Mouse (Mus musculus): ENCODE measurements at regions not wholly inside any gene's neighbourhood (a gene's known extent, or its start where the extent isn't known, plus 50 kb on each side); places are given as distances from the start of the nearest gene placed in this dataset.

DNA sequence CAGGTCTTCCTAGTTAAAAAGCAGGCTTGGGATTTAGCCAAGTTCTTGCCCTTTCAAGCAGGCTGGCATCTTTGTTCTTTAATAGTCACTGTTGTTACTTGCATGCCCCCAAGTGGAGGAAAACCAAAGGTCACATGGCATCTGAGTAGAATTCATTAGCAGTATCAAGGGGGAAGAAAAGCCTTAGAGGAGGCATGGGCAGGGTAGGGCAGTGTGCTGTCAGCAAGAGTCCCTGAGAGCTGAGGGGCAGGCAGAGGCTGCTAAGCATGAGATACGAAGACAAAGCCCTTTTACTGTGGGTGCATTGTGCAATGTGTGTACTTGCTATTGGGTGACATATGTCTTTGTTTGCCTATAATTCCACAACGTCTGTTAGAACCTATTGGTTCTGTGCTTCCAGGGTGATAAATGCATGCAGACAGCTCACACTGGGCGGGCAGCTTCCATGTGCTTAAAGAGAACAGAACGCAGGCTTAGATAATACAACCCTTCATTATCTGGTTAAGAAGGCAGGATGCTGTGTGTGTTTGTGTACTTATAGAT is 3075.0 kb upstream of the Lrrc6 start:
- DNase-seq (ENCODE audit: low spot score) (peak; percentile 13), ATAC-seq (ENCODE audit: low FRiP score, low TSS enrichment) (no peak)
- Histone ChIP-seq H3K4me3 (ENCODE audit: low read depth, low read length) (no peak overlapping the region), H3K4me2 (replicated peaks; ENCODE audit: low read depth) (no peak overlapping the region), H3K27me3 (ENCODE audit: control insufficient read depth, insufficient read depth, low read length) (no peaks in the 10 kb centered on the region), H3K36me3 (ENCODE audit: control insufficient read depth, insufficient read depth, low read length) (no peaks in the 10 kb centered on the region), H3K27ac (replicated peaks) (no peak overlapping the region), H3K9me3 (ENCODE audit: control insufficient read depth, low read length) (no peaks in the 10 kb centered on the region), H3K9ac (ENCODE audit: low read length) (no peak overlapping the region), H3K4me1 (replicated peaks; ENCODE audit: control insufficient read depth, insufficient read depth) (no peaks in the 10 kb centered on the region)
- WGBS, result 31% methylated on average over 4 of the region's 4 CpGs
- TF ChIP-seq CTCF (IDR thresholded peaks at IDR 0.05; ENCODE audit: low read depth) (peak; percentile 65), EP300 (optimal IDR thresholded peaks at IDR 0.05) (no peak)

DNA sequence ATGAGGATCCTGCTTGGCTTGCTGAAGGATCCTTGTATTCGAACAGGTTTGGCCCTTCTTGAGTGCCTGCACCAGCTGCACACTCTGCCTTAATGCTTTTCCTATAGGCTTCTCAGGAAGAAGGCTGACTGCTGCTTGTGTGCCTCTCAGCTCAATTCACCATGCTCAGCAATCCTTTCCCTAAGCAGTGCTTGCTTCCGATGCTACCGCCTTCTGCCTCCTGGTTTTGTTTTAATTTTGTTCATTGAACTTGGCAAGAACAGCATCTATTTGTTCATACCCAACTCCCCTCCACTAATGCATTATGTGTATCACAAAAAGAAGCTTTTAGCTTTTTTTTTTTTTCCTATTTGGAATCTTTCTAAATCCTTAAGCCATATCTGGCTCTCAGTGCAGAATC is 3053.5 kb upstream of the Lrrc6 start:
- 69% methylated on average over 3 of the region's 3 CpGs for WGBS

DNA sequence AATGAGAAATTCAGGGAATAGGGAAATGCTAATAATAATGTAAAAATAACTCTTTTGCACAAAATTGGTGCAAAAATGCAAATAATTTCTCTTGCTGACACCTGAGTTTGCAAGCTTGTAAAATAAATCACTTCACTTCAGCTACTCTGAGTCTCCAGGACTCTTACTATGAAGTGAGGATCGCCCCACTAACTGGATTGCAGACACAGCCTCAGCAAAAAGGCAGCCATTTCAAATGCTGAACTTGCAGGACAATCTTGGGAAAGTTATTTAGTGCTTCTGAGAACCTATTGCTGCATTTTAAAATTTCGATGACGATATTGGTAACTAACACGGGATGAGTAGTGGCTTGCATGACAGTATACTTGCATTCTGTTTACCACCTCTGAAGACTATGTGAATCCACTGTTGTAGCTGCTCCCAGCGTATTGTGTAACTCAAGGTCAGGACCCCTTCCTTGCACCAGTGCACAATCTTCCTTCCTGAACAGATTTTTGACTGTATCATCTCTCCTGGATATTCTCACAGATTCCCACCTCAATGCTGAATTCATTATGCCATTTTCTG is 3051.4 kb upstream of the Lrrc6 start:
- Histone ChIP-seq H3K36me3 (ENCODE audit: control insufficient read depth, insufficient read depth, low read length) (no peaks in the 10 kb centered on the region), H3K9ac (ENCODE audit: low read length) (no peak overlapping the region), H3K27me3 (ENCODE audit: control insufficient read depth, insufficient read depth, low read length) (no peaks in the 10 kb centered on the region), H3K9me3 (ENCODE audit: control insufficient read depth, low read length) (no peaks in the 10 kb centered on the region), H3K27ac (replicated peaks) (no peak overlapping the region), H3K4me3 (ENCODE audit: low read depth, low read length) (no peak overlapping the region), H3K4me1 (replicated peaks; ENCODE audit: control insufficient read depth, insufficient read depth) (no peaks in the 10 kb centered on the region), H3K4me2 (replicated peaks; ENCODE audit: low read depth) (no peak overlapping the region)
- no peak for ATAC-seq (ENCODE audit: low FRiP score, low TSS enrichment)
- TF ChIP-seq EP300 (optimal IDR thresholded peaks at IDR 0.05) (no peak), CTCF (IDR thresholded peaks at IDR 0.05; ENCODE audit: low read depth) (no peak)
- WGBS, result 82% methylated on average over 5 of the region's 5 CpGs
- DNase-seq (ENCODE audit: low spot score), result no peak

More for the DNA sequence above, 3053.5 kb upstream of the Lrrc6 start:
- H3K27ac ChIP-seq (replicated peaks), result no peak overlapping the region
- no peak for TF ChIP-seq EP300 (optimal IDR thresholded peaks at IDR 0.05)
- TF ChIP-seq CTCF (IDR thresholded peaks at IDR 0.05; ENCODE audit: low read depth), result no peak
- H3K4me3 ChIP-seq (ENCODE audit: low read depth, low read length), result no peak overlapping the region
- ATAC-seq (ENCODE audit: low FRiP score, low TSS enrichment) (no peak), DNase-seq (ENCODE audit: low spot score) (no peak)
- no peaks in the 10 kb centered on the region for H3K36me3 ChIP-seq (ENCODE audit: control insufficient read depth, insufficient read depth, low read length)
- no peak overlapping the region for H3K4me2 ChIP-seq (replicated peaks; ENCODE audit: low read depth)
- H3K9ac ChIP-seq (ENCODE audit: low read length), result no peak overlapping the region
- no peaks in the 10 kb centered on the region for H3K4me1 ChIP-seq (replicated peaks; ENCODE audit: control insufficient read depth, insufficient read depth)
- H3K27me3 ChIP-seq (ENCODE audit: control insufficient read depth, insufficient read depth, low read length), result no peaks in the 10 kb centered on the region
- no peaks in the 10 kb centered on the region for H3K9me3 ChIP-seq (ENCODE audit: control insufficient read depth, low read length)

DNA sequence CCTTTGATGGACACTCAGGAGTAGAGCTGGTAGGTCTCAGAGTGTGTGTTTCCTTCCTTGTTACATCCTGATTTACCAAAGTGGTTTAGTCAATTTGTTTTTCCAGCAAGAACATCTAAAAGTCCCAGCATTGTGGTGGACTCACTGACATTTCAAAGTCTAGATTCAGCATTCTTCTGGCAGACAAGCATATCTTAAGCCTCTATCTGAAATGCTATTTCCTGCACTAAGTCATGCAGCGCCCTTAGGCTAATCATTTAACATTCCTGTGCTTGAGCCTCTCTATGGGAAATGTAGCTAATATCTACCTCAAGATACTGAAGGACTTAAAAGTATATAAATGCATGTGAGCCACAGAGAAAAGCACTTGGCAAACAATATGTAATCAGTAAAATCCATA is 3050.3 kb upstream of the Lrrc6 start:
- Histone ChIP-seq H3K4me1 (replicated peaks; ENCODE audit: control insufficient read depth, insufficient read depth) (no peaks in the 10 kb centered on the region), H3K27ac (replicated peaks) (no peak overlapping the region), H3K36me3 (ENCODE audit: control insufficient read depth, insufficient read depth, low read length) (no peaks in the 10 kb centered on the region), H3K4me3 (ENCODE audit: low read depth, low read length) (no peak overlapping the region), H3K9me3 (ENCODE audit: control insufficient read depth, low read length) (no peaks in the 10 kb centered on the region), H3K27me3 (ENCODE audit: control insufficient read depth, insufficient read depth, low read length) (no peaks in the 10 kb centered on the region), H3K9ac (ENCODE audit: low read length) (no peak overlapping the region), H3K4me2 (replicated peaks; ENCODE audit: low read depth) (no peak overlapping the region)
- DNase-seq (ENCODE audit: low spot score), result no peak
- TF ChIP-seq CTCF (IDR thresholded peaks at IDR 0.05; ENCODE audit: low read depth), result no peak
- no peak for TF ChIP-seq EP300 (optimal IDR thresholded peaks at IDR 0.05)
- 44% methylated on average over 1 of the region's 1 CpGs for WGBS
- ATAC-seq (ENCODE audit: low FRiP score, low TSS enrichment), result no peak

DNA sequence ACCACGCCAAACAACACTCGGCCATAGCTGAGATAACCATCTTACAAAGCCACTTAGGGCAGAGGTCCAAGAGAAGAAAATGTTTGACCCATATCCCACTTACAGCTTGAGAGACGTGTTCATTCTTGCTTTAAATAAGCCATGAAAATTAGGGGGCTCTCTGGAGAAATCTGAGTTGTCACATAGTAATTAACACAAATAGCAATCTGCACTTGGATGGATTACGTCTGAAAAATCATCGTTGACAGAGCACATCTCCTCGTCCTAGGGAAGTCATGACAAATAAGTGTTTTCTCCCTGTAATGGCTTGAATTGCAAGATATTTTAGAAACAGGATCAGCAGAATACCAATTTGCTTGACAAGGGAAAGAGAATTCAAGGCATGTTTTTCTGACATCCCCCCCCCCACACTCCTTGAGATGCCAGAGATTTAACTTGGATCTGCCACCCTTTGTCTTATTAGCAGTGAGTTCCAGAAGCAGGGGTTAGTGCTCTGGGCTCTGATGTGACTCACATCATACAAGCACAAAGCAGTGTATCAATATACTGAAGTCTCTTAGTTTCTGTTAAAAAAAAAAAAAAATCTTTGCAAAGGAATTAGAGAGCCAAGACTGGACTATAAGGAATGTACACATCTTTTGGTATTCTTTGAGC is 3025.9 kb upstream of the Lrrc6 start:
- no peak for ATAC-seq (ENCODE audit: low FRiP score, low TSS enrichment)
- WGBS, result 65% methylated on average over 6 of the region's 6 CpGs
- no peak overlapping the region for H3K27ac ChIP-seq (replicated peaks)
- H3K4me1 ChIP-seq (replicated peaks; ENCODE audit: control insufficient read depth, insufficient read depth), result no peaks in the 10 kb centered on the region
- no peaks in the 10 kb centered on the region for H3K27me3 ChIP-seq (ENCODE audit: control insufficient read depth, insufficient read depth, low read length)
- H3K4me3 ChIP-seq (ENCODE audit: low read depth, low read length), result no peak overlapping the region
- no peaks in the 10 kb centered on the region for H3K36me3 ChIP-seq (ENCODE audit: control insufficient read depth, insufficient read depth, low read length)
- no peaks in the 10 kb centered on the region for H3K9me3 ChIP-seq (ENCODE audit: control insufficient read depth, low read length)
- no peak overlapping the region for H3K9ac ChIP-seq (ENCODE audit: low read length)
- TF ChIP-seq EP300 (optimal IDR thresholded peaks at IDR 0.05) (no peak), CTCF (IDR thresholded peaks at IDR 0.05; ENCODE audit: low read depth) (no peak)
- DNase-seq (ENCODE audit: low spot score), result no peak
- H3K4me2 ChIP-seq (replicated peaks; ENCODE audit: low read depth), result no peak overlapping the region

DNA sequence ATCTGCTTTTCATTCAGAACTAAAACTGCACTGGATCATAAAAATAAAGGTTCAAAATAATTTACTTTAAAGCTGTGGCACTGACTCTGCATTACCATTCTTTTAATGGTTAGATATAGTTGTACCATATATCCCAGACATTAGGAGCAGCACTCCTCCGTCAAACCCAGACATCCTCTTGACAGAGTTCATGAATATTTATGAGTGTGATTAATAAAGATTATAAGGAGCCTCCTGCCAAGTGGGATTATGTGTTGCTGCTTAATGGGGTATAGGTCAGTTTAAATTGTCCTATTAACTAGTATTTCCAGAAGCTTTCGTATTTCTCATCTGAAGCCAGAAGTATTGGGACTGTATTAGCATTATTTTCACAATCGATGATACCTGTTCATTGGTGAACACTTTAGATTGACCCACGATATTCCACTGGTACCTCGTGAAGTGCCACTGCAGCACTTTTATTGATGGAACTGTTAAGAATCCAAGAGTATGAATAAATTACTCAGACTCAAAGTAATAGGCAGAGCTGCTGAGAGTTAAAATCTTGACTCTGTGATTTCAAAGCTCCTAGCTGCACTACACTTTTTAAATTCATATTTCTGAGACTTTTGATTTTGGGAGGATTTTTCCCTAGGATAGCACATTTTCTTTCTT is 2983.8 kb upstream of the Lrrc6 start:
- Histone ChIP-seq H3K9ac (ENCODE audit: low read length) (no peak overlapping the region), H3K9me3 (ENCODE audit: control insufficient read depth, low read length) (no peaks in the 10 kb centered on the region), H3K36me3 (ENCODE audit: control insufficient read depth, insufficient read depth, low read length) (no peaks in the 10 kb centered on the region), H3K27ac (replicated peaks) (no peak overlapping the region), H3K4me1 (replicated peaks; ENCODE audit: control insufficient read depth, insufficient read depth) (no peaks in the 10 kb centered on the region), H3K27me3 (ENCODE audit: control insufficient read depth, insufficient read depth, low read length) (no peaks in the 10 kb centered on the region), H3K4me2 (replicated peaks; ENCODE audit: low read depth) (no peak overlapping the region), H3K4me3 (ENCODE audit: low read depth, low read length) (no peak overlapping the region)
- no peak for DNase-seq (ENCODE audit: low spot score)
- no peak for ATAC-seq (ENCODE audit: low FRiP score, low TSS enrichment)
- TF ChIP-seq EP300 (optimal IDR thresholded peaks at IDR 0.05), result no peak
- TF ChIP-seq CTCF (IDR thresholded peaks at IDR 0.05; ENCODE audit: low read depth), result no peak
- 77% methylated on average over 5 of the region's 5 CpGs for whole genome bisulfite sequencing

Measured in stomach, postnatal 0 days (tissue).